Mouse (Mus musculus): Measurements from ENCODE around the gene Slit2. TPM values are rescaled to one million over a fixed set of nuclear protein-coding genes. Genes with fewer than 3 reads are reported as not detected.

Gene Slit2
- polyA plus RNA-seq, 1 experiment, result 0.92 TPM

DNA sequence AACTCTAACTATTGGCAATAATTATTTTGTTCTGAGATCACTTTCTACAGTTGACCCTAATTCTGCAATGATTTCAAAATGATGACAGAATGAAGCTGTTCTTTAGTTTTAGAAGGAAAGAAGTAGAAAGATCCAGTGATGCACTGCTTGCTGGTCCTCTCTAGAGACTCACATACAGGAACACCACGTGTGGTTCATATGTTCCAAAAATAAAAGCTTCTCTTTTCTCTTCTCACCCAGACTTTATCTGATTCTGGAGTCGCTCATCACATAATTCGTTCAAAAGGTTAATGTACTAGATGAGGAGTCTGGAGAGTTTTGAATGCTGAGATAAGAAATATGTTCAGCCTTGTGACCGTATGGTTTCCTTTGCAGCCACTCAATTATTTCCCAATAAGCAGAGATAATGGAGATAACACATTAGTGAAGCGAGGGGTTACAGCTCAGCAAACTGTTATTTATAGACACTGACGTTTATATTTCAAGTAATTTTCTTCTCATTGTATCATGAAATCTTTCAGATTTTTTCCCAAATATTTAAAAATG lies 332.2 kb downstream of the Slit2 start:
- H3K27ac ChIP-seq (ENCODE audit: insufficient read depth, low read depth, low read length), result no peak overlapping the region
- no peaks in the 10 kb centered on the region for H3K4me1 ChIP-seq (ENCODE audit: control insufficient read depth, insufficient read depth, low read length)
- no peak for TF ChIP-seq CTCF (IDR thresholded peaks at IDR 0.05; ENCODE audit: low read depth, low read length)
- TF ChIP-seq POLR2A (IDR thresholded peaks at IDR 0.05; ENCODE audit: borderline replicate concordance, low read depth, low read length), result no peak
- no peak overlapping the region for H3K4me3 ChIP-seq (ENCODE audit: insufficient read depth, low read length)

DNA sequence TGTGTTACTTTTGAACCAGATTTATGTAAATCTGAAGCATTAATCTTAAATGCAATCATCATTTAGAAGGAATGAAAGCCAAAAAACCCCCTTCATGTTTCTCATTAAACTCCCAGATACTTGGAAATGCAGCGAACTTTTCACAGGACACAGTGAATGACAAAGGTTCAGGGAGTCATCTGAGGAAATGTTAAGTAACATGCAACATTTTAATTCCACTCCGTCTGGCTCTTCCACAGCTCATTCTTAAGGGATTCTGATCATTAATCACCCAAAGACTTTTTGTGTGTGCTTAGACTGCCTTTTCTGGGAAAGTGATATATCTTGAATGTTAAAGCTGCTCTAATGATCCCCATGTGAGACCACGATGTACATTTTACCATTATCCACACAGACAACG lies 337.7 kb downstream of the Slit2 start:
- H3K4me1 ChIP-seq (ENCODE audit: control insufficient read depth, insufficient read depth, low read length), result no peaks in the 10 kb centered on the region
- no peak for TF ChIP-seq POLR2A (IDR thresholded peaks at IDR 0.05; ENCODE audit: borderline replicate concordance, low read depth, low read length)
- TF ChIP-seq CTCF (IDR thresholded peaks at IDR 0.05; ENCODE audit: low read depth, low read length), result no peak
- no peak overlapping the region for H3K27ac ChIP-seq (ENCODE audit: insufficient read depth, low read depth, low read length)
- no peak overlapping the region for H3K4me3 ChIP-seq (ENCODE audit: insufficient read depth, low read length)

DNA sequence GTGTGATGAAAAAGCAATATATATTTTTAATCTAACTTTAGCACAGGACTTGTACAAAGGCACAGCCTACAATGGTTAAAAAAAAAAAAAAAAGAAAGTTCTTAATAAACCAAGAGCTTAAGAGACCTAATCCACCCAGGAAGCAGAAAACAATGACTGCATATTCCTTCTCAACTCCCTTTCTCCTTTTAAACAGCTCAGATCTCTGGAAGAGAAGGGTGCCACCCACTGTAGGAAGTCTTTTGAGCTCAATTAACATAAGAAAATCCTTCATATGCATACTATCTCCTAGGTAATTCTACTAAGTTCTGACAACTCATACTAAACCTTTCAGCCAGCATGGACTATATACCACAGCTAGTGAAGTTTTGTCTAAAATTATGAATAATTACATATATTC lies 343.3 kb downstream of the Slit2 start:
- H3K4me1 ChIP-seq (ENCODE audit: control insufficient read depth, insufficient read depth, low read length), result no peaks in the 10 kb centered on the region

DNA sequence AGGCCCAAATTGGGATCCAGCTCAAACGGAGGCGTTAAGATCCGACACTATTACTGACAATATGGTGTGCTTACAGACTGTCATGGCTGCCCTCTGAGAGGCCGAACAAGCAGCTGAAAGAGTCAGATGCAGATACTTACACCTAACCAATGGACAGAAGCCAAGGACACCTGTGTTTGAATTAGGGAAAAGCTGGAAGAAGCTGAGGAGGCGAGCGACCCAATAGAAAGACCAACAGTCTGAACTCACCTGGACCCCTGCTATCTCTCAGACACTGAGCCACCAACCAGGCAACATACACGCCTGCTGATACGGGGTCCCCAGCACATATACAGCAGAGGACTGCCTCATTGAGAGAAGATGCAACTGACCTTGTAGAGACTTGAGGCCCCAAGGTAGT lies 344.7 kb downstream of the Slit2 start, which contains the start of gene 5730480H06Rik:
TSS of gene 5730480H06Rik (plus strand) at position 301 of the 400 bp plus-strand sequence.
- no peak within 1 kb of the TSS for H3K27ac ChIP-seq (ENCODE audit: insufficient read depth, low read depth, low read length)
- no peaks in the 10 kb centered on the region for H3K4me1 ChIP-seq (ENCODE audit: control insufficient read depth, insufficient read depth, low read length)
- no peak within 1 kb of the TSS for H3K4me3 ChIP-seq (ENCODE audit: insufficient read depth, low read length)
- TF ChIP-seq CTCF (IDR thresholded peaks at IDR 0.05; ENCODE audit: low read depth, low read length), result no peak
- TF ChIP-seq POLR2A (IDR thresholded peaks at IDR 0.05; ENCODE audit: borderline replicate concordance, low read depth, low read length), result no peak

More for the DNA sequence above, 343.3 kb downstream of the Slit2 start:
- Histone ChIP-seq H3K4me3 (ENCODE audit: insufficient read depth, low read length) (no peak overlapping the region), H3K27ac (ENCODE audit: insufficient read depth, low read depth, low read length) (no peak overlapping the region)
- TF ChIP-seq CTCF (IDR thresholded peaks at IDR 0.05; ENCODE audit: low read depth, low read length) (no peak), POLR2A (IDR thresholded peaks at IDR 0.05; ENCODE audit: borderline replicate concordance, low read depth, low read length) (no peak)

DNA sequence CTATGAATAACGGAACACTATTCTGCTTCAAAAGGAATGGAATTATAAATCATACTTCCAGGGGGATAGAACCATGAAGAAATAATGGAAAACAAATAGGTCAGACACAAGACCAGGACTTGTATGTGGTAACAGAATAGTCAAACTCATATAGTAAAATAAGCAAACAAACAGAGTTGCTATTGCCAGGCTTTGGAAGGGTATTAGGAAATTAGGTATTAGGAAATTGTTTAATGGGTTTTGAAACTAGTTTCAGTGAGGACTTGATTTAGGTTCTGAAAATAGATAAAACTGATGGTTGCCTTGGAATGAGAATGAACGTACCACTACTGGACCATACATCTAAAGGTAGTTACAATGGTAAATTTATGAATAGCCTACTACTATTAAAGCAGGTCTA lies 346.8 kb downstream of the Slit2 start:
- Histone ChIP-seq H3K4me1 (ENCODE audit: control insufficient read depth, insufficient read depth, low read length) (no peaks in the 10 kb centered on the region), H3K27ac (ENCODE audit: insufficient read depth, low read depth, low read length) (no peak overlapping the region), H3K4me3 (ENCODE audit: insufficient read depth, low read length) (no peak overlapping the region)
- TF ChIP-seq CTCF (IDR thresholded peaks at IDR 0.05; ENCODE audit: low read depth, low read length), result no peak
- no peak for TF ChIP-seq POLR2A (IDR thresholded peaks at IDR 0.05; ENCODE audit: borderline replicate concordance, low read depth, low read length)

DNA sequence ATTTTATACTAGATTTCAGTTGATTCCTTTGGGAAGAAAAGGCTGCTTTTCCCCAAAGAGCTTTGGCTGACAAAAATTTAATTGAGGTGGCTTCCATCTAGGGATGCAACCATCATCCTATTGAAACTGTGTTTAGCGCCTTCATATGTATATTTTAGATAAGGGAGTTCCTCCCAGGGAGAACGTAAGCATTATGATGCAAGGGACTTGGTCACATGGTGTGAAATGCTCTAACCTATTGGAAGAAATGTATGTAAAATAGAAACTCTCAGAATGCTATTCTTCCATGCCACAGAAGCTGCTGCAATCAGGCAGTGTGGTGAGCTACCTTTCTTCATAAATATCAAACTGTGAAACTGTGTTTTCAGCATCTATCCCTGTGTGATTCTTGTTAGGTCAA lies 347.9 kb downstream of the Slit2 start:
- no peak for TF ChIP-seq POLR2A (IDR thresholded peaks at IDR 0.05; ENCODE audit: borderline replicate concordance, low read depth, low read length)
- TF ChIP-seq CTCF (IDR thresholded peaks at IDR 0.05; ENCODE audit: low read depth, low read length), result no peak
- Histone ChIP-seq H3K4me3 (ENCODE audit: insufficient read depth, low read length) (no peak overlapping the region), H3K4me1 (ENCODE audit: control insufficient read depth, insufficient read depth, low read length) (no peaks in the 10 kb centered on the region), H3K27ac (ENCODE audit: insufficient read depth, low read depth, low read length) (no peak overlapping the region)

DNA sequence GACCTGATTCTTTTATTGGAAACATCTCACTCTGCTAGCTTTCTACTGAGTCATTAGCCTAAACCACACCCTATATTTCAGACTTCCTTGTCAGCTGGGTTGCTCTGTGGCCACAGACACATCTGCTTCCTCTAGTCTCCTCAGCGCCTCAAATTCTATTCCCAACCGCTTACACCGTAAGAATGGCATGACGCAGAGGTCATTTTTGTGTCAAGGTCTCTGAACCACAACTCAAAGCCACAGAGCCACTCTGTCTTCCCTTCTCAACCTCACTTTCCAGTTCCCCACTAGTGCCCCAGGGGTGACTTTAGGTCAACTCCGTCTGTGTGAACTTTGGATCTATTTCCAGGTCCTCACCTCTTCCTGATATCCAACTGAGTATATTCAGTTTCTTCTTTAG lies 348.5 kb downstream of the Slit2 start:
- H3K4me1 ChIP-seq (ENCODE audit: control insufficient read depth, insufficient read depth, low read length), result no peaks in the 10 kb centered on the region
- TF ChIP-seq CTCF (IDR thresholded peaks at IDR 0.05; ENCODE audit: low read depth, low read length) (no peak), POLR2A (IDR thresholded peaks at IDR 0.05; ENCODE audit: borderline replicate concordance, low read depth, low read length) (no peak)
- no peak overlapping the region for H3K4me3 ChIP-seq (ENCODE audit: insufficient read depth, low read length)
- no peak overlapping the region for H3K27ac ChIP-seq (ENCODE audit: insufficient read depth, low read depth, low read length)

DNA sequence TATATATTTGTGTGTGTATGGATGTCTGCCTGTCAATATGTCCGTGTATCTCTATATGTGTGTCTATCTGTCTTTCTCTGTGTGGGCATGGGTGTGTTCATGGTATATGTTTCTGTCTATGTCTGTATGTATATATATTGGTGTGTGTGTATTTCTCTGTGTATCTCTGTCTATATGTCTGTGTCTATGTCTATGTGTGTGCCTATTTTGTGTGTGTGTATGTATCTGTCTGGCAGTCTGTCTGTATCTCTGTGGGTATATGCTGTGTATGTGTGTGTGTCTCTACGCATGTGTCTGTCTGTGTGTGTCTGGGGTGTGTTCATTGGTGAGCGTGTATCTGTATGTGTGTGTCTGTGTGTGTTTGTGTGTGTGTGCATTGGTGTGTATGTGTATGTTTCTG lies 350.5 kb downstream of the Slit2 start:
- H3K27ac ChIP-seq (ENCODE audit: insufficient read depth, low read depth, low read length), result no peak overlapping the region
- H3K4me3 ChIP-seq (ENCODE audit: insufficient read depth, low read length), result no peak overlapping the region
- TF ChIP-seq CTCF (IDR thresholded peaks at IDR 0.05; ENCODE audit: low read depth, low read length) (no peak), POLR2A (IDR thresholded peaks at IDR 0.05; ENCODE audit: borderline replicate concordance, low read depth, low read length) (no peak)
- no peaks in the 10 kb centered on the region for H3K4me1 ChIP-seq (ENCODE audit: control insufficient read depth, insufficient read depth, low read length)

DNA sequence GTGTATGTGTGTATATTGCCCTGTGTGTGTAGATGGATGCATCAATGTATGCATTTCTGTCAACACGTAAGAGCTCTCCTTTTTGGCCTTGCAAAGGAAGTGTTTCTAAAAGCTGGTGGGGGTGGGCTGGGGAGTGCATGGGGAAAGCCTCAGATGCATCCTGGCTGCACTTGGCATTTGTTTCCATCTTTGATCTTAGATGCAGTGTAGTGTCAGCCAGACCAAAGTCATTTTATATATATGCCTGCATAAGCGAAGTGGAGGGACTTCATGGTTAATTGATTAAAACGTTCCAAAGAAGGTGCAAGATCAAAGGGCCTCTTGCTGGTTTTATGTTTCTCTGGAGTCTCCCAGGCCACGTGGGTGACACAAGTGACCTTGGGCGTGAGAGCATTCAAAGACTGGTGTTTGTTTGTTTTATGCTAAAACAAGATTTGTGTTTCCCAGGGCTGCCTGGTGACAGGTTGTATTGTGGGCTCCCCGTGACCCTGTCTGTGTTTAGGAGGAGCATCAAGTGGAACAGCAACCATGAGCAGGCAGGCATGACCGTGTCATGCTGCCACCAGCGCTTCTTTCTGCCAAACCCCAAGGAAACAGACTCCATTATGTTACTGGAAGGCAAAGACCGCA lies 351.1 kb downstream of the Slit2 start:
- no peak overlapping the region for H3K27ac ChIP-seq (ENCODE audit: insufficient read depth, low read depth, low read length)
- no peak overlapping the region for H3K4me3 ChIP-seq (ENCODE audit: insufficient read depth, low read length)
- H3K4me1 ChIP-seq (ENCODE audit: control insufficient read depth, insufficient read depth, low read length), result no peaks in the 10 kb centered on the region
- TF ChIP-seq CTCF (IDR thresholded peaks at IDR 0.05; ENCODE audit: low read depth, low read length), result no peak
- no peak for TF ChIP-seq POLR2A (IDR thresholded peaks at IDR 0.05; ENCODE audit: borderline replicate concordance, low read depth, low read length)

DNA sequence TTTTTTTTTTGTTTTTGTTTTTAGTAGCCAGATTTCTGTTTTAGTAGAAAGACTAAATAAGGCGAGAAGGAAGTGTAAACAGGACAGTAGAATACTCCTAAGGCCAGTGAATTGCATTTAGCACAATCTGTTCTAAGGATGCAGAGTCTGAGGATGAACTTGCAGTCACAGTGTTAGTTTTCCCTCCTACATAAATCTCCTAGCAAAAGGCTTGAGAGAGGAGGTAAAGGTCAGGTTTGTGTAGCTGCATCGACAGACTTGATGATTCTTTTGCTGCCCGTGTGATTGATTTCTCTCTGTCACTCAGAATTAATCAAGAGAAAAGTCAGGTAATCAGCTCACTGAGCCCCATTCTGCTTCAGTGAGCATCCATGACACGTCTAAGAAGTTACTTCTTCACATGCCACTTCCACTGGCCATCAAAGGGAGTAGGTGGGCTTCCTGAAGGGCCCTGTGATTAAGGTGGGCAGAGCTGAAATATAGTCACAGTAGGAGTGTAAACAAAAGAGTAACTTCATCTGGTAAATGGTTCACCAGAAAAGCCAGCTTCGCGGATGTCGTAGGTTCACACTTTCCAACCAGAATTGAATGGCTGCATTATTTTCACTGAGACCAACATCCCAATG lies 358.0 kb downstream of the Slit2 start:
- Histone ChIP-seq H3K4me3 (ENCODE audit: insufficient read depth, low read length) (no peak overlapping the region), H3K4me1 (ENCODE audit: control insufficient read depth, insufficient read depth, low read length) (no peaks in the 10 kb centered on the region), H3K27ac (ENCODE audit: insufficient read depth, low read depth, low read length) (no peak overlapping the region)
- TF ChIP-seq POLR2A (IDR thresholded peaks at IDR 0.05; ENCODE audit: borderline replicate concordance, low read depth, low read length), result no peak
- TF ChIP-seq CTCF (IDR thresholded peaks at IDR 0.05; ENCODE audit: low read depth, low read length), result no peak

Measured in bone marrow macrophage, adult 2 months (primary cell).